Mouse (Mus musculus): Measurements from ENCODE around the gene Smad5.

Gene Smad5

DNA sequence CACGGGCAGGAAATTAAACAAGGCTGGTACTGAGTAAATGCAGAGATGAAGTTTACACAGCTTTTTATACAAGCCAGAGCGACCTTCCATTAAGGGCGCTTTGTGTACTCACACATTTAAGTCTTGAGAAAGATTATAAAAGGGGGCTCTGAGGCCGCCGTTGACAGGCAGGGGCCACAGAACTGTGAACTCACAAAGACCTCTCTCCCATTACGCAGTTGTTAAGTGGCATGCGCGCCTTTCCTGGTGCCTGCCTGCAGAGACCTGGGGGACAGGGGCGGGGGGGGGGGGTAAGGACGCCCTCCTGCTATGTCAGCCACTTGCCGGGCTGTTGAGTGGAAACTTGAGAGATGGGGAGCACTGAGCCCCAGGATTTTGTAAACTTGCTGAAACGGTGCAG is 54.4 kb downstream of the Smad5 start:
- DNase-seq: no peak

DNA sequence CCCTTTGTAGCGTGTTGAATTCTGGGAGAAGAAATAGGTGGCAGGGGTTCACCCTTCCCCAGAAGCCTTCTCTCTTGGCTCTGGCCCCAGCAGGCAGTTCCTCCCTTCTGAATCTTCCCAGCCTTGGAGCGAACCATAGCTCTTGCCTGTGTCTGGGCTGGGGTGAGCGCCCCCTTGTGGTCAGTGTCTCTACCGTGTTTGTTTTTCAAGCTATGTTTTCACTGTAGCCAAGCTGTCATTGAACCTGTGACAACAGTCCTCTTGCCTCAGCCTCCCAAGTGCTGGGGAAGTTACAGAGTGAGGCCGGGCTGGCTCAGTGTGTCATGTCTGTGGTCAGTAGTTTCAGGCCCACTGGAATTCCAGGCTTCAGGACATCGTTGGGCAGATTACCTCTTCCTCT is 55.7 kb downstream of the Smad5 start:
- peak; percentile 75 to 79 for DNase-seq

DNA sequence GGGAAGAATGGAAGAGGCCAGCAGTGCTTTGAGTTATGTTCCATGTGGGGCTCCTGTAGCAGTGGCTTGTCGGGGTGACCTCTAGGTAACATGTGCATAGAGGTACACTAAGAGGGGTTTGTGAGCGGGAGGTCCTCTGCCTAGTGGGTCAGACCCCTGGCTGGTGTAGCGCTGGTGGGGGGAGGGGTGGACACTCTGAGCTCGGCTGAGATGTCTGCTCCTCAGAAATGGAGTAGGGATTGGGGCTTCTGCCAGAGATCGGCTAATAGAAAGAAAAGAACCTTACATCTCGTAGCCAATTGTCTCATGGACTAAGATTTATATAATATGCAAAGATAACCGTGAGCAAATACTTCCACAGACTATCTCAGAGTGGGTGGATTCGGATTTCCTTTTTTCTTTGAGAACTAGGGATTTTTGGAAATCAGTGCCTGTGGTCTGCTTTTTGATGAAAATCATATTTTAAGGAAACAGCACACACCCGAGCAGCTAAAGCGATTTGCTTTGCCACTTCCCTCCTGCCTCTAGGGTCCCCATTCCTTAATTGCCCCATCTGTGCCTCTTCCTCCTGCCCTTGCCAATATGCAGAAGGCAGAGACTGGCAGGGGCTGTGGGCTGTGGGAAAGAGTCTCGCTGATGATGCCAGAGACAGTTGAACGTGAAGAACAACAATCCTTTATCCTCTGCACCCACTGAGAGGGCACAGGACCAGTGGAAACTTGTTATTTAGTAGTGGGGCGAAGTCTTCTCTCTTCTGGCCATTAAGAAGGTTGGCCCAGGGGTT is 59.8 kb downstream of the Smad5 start:
- DNase-seq: no peak

DNA sequence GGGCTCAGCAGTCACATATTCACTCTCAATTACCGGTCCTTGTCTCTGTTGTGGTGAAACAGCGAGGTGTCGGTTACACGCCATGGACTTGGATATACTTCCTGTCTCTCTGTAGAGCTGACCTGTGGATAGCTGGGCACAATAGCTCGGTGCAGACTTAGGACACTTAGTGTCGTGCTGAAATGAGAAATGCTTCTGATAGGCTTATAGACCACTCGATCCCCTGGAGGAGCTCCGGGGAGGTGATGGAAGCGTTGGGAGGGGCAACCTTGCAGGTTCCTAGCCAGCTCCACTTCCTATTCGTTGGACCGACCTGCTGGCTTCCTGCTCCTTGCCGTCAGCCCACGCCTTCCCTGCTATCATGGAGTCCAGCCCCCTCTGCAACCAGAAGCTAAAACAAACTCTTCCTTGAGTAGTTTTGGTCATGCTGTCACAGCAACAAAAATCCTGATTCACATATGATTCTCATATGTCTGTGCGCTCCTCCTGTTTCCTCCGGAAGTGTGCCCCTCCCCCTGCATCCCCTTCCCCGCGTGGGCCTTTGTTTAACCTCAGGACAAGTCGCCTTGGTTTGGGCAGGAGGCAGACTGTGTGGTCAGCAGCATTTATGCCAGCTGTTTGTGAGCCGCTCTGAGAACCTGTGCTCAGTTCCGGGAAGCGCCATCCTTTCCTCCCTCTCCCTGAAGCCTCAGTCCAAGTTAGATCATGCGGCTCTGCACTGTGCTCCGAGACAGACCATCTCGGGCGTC is 62.6 kb downstream of the Smad5 start:
- no peak for DNase-seq

DNA sequence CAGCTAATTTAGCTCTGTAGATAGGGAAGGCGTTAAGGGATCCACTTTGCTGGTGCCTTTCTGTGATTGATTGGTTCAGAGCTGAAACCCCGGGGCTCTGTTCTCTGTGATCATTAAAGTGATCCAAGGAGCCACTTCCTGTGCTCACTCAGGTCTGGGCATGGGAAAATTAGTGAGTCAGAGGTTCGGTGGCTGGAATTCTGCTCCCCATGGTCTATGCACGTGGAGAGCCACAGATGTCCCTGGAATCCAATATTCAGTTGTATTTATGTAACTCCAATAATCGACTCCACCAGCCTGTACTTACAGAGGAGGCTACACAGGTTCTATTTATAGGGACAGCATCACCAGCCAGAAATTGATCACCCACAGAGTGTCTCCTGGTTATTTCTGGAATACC is 63.4 kb downstream of the Smad5 start:
- no peak for DNase-seq

DNA sequence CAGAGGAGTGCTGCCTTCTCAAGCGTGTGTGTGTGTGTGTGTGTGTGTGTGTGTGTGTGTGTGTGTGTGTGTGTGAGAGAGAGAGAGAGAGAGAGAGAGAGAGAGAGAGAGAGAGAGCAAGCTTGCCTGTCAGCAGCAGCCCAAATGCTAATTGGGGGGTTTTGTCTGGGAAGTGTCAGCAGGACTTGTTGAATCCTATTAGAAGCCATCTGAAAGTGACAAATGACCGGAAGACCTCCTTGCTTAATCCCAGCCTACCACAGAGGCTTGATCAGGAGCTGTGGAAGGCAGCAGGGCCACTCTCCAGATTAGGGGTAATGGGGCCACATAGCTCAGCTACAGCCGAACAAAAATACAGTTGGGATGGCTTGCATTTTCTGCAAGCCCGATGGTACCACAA is 66.6 kb downstream of the Smad5 start:
- no peak for DNase-seq

DNA sequence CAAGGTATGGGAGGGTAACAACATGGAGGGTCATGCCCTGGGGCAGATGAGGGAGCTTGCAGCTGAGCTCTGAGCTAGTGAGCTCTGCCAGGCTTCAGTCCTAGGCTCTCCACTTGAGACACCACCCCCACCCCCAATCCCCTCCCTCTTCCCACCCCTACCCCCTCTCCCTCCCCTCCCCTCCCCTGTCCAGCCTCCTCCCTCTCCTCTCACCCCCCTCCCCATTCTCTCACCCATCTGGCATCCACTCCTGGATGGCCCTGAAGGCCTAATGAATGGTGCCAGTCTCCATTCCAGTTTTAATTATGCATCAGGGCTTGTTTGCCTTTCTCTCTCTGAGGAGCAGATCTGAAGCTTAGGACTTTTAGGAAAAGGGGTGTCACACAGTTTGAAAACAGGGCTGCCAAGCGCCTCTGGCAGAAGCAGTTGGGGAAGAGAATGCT is 67.3 kb downstream of the Smad5 start:
- no peak for DNase-seq

DNA sequence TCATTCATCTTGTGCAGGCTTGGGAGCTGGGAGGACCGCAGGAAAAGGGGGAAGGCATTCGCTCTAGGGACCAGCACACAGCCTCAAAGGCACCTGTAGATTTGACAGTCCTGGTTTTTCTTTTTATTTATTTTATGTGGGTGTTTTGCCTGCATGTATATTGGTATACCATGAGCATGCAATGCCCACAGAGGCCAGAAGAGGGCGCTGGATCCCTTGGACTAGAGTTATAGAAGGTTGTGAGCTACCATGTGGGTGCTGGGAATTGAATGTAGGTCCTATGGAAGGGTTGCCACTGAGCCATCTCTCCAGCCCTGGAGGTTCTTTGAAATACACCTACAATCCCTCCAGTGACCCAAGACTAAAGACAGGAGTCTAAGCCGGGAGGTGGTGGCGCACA is 68.0 kb downstream of the Smad5 start:
- no peak for DNase-seq

DNA sequence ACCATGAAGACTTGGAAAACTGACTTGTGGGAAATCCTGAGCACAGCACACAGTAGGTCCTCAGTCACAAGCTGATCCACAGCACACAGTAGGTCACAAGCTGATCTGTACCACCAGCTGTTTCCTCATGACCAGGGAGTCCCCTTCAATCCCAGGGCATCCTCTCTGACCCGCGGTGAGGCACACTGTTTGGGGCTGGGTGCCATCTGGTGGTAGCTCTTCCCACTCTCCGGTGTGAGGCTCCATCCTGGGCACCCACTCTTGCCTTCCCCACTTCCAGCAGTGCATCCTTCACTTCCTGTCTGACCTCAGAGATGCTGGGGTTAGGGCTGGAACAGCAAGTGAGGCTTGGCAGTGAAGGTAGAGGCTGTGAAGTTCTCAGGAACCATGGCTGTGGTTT is 69.8 kb downstream of the Smad5 start:
- DNase-seq: no peak

DNA sequence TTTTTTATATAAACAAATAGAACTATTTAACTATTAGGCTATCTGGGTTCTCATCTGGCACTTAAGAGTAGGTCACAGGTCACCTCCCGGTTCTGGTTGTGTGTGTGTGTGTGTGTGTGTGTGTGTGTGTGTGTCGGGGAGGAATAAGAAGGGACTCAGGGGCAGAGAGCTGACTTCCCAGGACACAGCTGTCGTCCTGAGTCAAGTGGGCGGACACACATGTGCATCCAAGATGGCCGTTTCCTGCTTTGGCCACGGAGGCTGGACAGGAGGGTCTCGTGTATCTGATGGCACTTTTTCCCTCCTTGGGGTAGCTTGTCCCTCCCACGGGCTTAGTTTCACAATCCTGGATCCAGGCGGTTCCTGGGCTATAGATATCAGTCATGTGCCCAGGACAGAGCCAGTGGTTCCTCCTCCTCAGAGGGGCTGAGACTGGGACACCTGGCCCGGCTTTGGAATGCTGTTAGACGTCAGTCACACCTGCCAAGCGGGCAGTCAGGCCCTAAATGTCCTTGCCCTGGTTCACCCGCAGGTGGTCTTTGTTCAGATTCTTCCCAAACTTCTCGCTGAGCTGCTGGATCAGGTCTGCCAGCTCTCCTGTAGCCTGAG is 70.6 kb downstream of the Smad5 start:
- DNase-seq: no peak

DNA sequence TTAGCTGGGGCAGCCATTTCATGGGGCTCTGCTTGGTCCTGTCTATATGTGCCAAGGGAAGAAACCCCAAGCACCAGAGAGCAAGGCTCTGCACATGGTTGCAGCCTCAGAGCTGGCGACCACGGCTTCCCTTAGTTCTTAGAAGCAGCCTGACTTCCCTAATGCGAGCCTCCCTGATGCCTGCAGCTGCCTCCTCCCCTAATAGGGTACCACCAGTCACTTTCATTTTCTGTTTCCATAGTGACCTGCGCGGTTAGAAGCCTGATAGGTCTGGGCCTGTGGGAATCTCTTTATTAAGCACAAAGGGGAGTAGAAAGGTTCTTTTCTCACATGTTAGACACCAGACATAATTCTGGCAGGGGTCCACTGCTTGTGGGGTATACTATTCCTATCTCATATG is 71.5 kb downstream of the Smad5 start:
- DNase-seq: no peak

DNA sequence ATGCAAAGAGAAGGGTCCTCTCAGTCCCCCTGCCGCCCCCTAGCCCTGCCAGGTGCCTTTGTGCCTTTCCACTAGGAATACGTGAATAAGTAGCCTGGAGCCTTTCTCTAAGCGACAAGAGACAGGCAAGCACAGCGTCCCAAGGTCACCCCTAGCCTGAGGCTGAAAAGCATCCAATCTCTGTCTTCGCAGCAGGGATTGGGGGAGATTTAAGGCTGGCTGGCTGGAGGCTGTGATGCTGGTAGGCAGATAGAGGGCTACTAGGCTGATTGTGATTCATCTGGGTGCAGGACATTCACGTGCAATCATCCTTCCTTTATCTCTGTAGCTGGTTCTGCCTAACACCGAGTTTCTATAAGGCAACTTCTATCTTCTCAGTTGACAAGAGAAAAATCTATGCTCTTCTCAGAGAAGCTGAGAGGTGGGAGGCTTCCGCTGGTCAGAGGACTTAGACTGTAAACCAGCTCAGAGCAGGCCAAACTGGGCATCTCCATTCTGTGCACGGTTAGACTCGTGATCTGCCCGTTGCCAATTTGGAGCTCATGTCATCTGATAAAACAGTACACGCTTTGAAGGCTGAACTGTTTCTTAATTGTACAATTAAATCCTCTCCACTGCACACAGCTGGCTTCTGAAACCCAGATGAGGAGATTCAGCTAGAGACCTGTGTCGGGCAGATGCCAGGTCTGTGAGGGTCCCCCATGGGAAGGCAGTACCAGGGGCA is 78.1 kb downstream of the Smad5 start:
- no peak for DNase-seq

DNA sequence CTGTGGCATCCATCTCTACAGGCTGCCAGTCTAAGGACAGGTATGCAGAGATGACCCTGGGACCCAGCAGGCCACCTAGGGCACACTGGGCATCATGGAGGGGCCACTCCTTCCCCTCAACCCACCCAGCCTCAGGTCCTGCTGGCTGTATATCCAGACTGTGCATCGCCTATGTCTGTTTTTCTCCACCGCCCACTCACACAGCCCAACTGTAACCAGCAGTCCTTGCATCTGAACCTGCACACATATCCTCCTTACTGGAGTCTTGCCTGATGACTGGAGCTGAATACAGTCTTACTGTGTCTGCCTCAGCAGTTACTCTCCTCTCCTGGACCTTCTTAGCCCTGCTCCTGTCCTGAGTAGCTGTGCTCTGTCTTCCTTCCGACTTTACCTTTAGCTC is 78.9 kb downstream of the Smad5 start:
- no peak for DNase-seq

DNA sequence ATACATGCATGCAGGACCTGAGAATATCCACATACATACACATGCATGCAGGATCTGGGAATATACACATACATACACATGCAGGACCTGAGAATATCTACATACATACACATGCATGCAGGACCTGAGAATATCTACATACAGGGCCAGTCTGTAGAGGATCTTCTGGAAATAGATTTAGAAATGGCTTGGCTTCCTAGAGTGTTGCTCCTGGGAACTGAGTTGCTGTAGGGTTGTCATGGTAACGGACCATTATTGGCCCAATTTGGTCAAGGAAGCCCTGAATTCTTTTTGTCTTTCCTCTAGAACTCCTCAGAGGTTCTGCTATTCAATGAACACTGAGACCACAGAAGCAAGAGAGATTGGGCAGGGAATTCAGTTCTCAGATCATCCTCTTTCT is 79.8 kb downstream of the Smad5 start:
- no peak for DNase-seq

DNA sequence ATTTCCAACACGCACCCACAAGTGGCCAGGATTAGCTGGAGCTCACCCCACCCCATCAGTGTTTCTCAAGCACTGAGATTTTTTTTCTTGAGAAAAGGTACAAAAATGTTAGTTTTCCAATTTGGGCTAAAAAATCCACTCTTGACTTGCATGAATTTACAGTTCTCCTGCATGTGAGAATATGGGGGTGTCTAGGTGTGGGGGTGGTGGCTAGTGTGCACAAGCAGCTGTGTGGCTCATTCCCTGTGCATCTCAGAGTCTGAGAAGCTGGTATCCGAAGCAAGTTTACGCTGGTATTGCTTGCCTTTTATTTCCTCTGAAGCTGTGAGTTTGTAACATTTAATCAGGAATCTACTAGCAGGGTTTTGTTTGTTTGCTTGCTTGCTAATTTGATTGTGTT is 87.9 kb downstream of the Smad5 start:
- no peak for DNase-seq

Measured in cerebellum, postnatal 36 days (tissue).